Mouse (Mus musculus): Measurements from ENCODE around the gene Zfp51.
"Not testable (repeated sequence)": the region's sequence is repeated elsewhere in the genome, so short reads cannot be mapped to it uniquely, and the experiment has no call there.

Zfp51 gene

GRCm38 (mm10) chr17:21450138-21450704 lies at the start of gene Zfp51:
Zfp51 (plus strand) TSS chr17:21450374.
- peak; percentile 78 to 86 for DNase-seq (ENCODE audit: low spot score in 2 of 2)

- DNase-seq (ENCODE audit: low spot score in 2 of 2), result peak; percentile 53 to 64
Observed at GRCm38 (mm10) chr17:21422664-21423599, 27.2 kb upstream of the Zfp51 start, which contains the start of gene Zfp54. Zfp54 (plus strand) TSS chr17:21423227.

- not testable (repeated sequence) for DNase-seq (ENCODE audit: low spot score in 2 of 2)
Observed at GRCm38 (mm10) chr17:21438806-21439400, 11.3 kb upstream of the Zfp51 start.

GRCm38 (mm10) chr17:21449669-21450068 lies 505 bp upstream of the Zfp51 start:
- DNase-seq (ENCODE audit: low spot score in 2 of 2), result peak; percentile 85

- DNase-seq (ENCODE audit: low spot score in 2 of 2), result no peak
Observed at GRCm38 (mm10) chr17:21463550-21463949, 13.4 kb downstream of the Zfp51 start.

- no peak for DNase-seq (ENCODE audit: low spot score in 2 of 2)
Observed at GRCm38 (mm10) chr17:21472032-21472652, 22.0 kb downstream of the Zfp51 start.

GRCm38 (mm10) chr17:21472653-21473307 lies 22.6 kb downstream of the Zfp51 start:
- DNase-seq (ENCODE audit: low spot score in 2 of 2), result no peak

GRCm38 (mm10) chr17:21473362-21474190 lies 23.4 kb downstream of the Zfp51 start:
- no peak for DNase-seq (ENCODE audit: low spot score in 2 of 2)

GRCm38 (mm10) chr17:21474729-21475128 lies 24.6 kb downstream of the Zfp51 start:
- not testable (repeated sequence) for DNase-seq (ENCODE audit: low spot score in 2 of 2)

- not testable (repeated sequence) for DNase-seq (ENCODE audit: low spot score in 2 of 2)
Observed at GRCm38 (mm10) chr17:21475290-21475689, 25.1 kb downstream of the Zfp51 start.

GRCm38 (mm10) chr17:21476351-21476750 lies 26.2 kb downstream of the Zfp51 start:
- not testable (repeated sequence) for DNase-seq (ENCODE audit: low spot score in 2 of 2)

- DNase-seq (ENCODE audit: low spot score in 2 of 2), result not testable (repeated sequence)
Observed at GRCm38 (mm10) chr17:21478103-21478777, 28.1 kb downstream of the Zfp51 start.

GRCm38 (mm10) chr17:21488760-21489499 lies 38.8 kb downstream of the Zfp51 start, which contains the start of gene Zfp53:
Zfp53 (plus strand) TSS chr17:21488998.
- DNase-seq (ENCODE audit: low spot score in 2 of 2), result peak; percentile 80

GRCm38 (mm10) chr17:21489500-21490001 lies 39.4 kb downstream of the Zfp51 start:
- DNase-seq (ENCODE audit: low spot score in 2 of 2), result no peak

- DNase-seq (ENCODE audit: low spot score in 2 of 2), result no peak
Observed at GRCm38 (mm10) chr17:21501365-21501764, 51.2 kb downstream of the Zfp51 start.

GRCm38 (mm10) chr17:21504524-21504923 lies 54.4 kb downstream of the Zfp51 start:
- no peak for DNase-seq (ENCODE audit: low spot score in 2 of 2)

- DNase-seq (ENCODE audit: low spot score in 2 of 2), result no peak
Observed at GRCm38 (mm10) chr17:21506258-21506657, 56.1 kb downstream of the Zfp51 start.

- DNase-seq (ENCODE audit: low spot score in 2 of 2), result no peak
Observed at GRCm38 (mm10) chr17:21509756-21510155, 59.6 kb downstream of the Zfp51 start.
